Mouse (Mus musculus): ENCODE results near the gene N4bp1. TPM values are rescaled to one million over a fixed set of nuclear protein-coding genes. Genes with fewer than 3 reads are reported as not detected.

N4bp1 gene
- polyA plus RNA-seq, 1 experiment, result 13.2 TPM

GRCm38 (mm10) chr8:86922141-86922540, 37.1 kb upstream of the N4bp1 start:
- TF ChIP-seq CTCF (conservative IDR thresholded peaks at IDR 0.05; ENCODE audit: insufficient read depth, insufficient read length, low read depth, low read length), result no peak
- TF ChIP-seq POLR2A (IDR thresholded peaks at IDR 0.05; ENCODE audit: low read depth, low read length), result no peak
- no peak overlapping the region for H3K27ac ChIP-seq (ENCODE audit: insufficient read depth, low read depth, low read length)
- 56% methylated on average over 5 of the region's 5 CpGs for WGBS
- no peaks in the 10 kb centered on the region for H3K4me1 ChIP-seq (ENCODE audit: control insufficient read depth, insufficient read depth, low read length)
- H3K36me3 ChIP-seq (ENCODE audit: control insufficient read depth, insufficient read depth, low read length), result no peaks in the 10 kb centered on the region
- H3K4me3 ChIP-seq (ENCODE audit: insufficient read depth, low read depth, low read length), result no peak overlapping the region
- no peak for DNase-seq
- H3K27me3 ChIP-seq (replicated peaks; ENCODE audit: control insufficient read depth, insufficient read depth, low read length), result no peaks in the 10 kb centered on the region

GRCm38 (mm10) chr8:86920996-86921395, 35.9 kb upstream of the N4bp1 start:
- H3K27ac ChIP-seq (ENCODE audit: insufficient read depth, low read depth, low read length), result no peak overlapping the region
- no peak overlapping the region for H3K4me3 ChIP-seq (ENCODE audit: insufficient read depth, low read depth, low read length)
- TF ChIP-seq CTCF (conservative IDR thresholded peaks at IDR 0.05; ENCODE audit: insufficient read depth, insufficient read length, low read depth, low read length) (no peak), POLR2A (IDR thresholded peaks at IDR 0.05; ENCODE audit: low read depth, low read length) (no peak)
- H3K36me3 ChIP-seq (ENCODE audit: control insufficient read depth, insufficient read depth, low read length), result no peaks in the 10 kb centered on the region
- WGBS, result 77% methylated on average over 5 of the region's 5 CpGs
- no peaks in the 10 kb centered on the region for H3K27me3 ChIP-seq (replicated peaks; ENCODE audit: control insufficient read depth, insufficient read depth, low read length)
- no peaks in the 10 kb centered on the region for H3K4me1 ChIP-seq (ENCODE audit: control insufficient read depth, insufficient read depth, low read length)
- DNase-seq, result no peak

- Histone ChIP-seq H3K27ac (ENCODE audit: insufficient read depth, low read depth, low read length) (no peak overlapping the region), H3K4me1 (ENCODE audit: control insufficient read depth, insufficient read depth, low read length) (no peaks in the 10 kb centered on the region), H3K27me3 (replicated peaks; ENCODE audit: control insufficient read depth, insufficient read depth, low read length) (no peaks in the 10 kb centered on the region), H3K4me3 (ENCODE audit: insufficient read depth, low read depth, low read length) (no peak overlapping the region), H3K36me3 (ENCODE audit: control insufficient read depth, insufficient read depth, low read length) (no peaks in the 10 kb centered on the region)
- DNase-seq, result no peak
- WGBS, result 54% methylated on average over 7 of the region's 7 CpGs
- TF ChIP-seq POLR2A (IDR thresholded peaks at IDR 0.05; ENCODE audit: low read depth, low read length), result no peak
- no peak for TF ChIP-seq CTCF (conservative IDR thresholded peaks at IDR 0.05; ENCODE audit: insufficient read depth, insufficient read length, low read depth, low read length)
Observed at GRCm38 (mm10) chr8:86920455-86920854, 35.4 kb upstream of the N4bp1 start.

GRCm38 (mm10) chr8:86920024-86920423, 35.0 kb upstream of the N4bp1 start:
- no peaks in the 10 kb centered on the region for H3K27me3 ChIP-seq (replicated peaks; ENCODE audit: control insufficient read depth, insufficient read depth, low read length)
- H3K4me1 ChIP-seq (ENCODE audit: control insufficient read depth, insufficient read depth, low read length), result no peaks in the 10 kb centered on the region
- H3K27ac ChIP-seq (ENCODE audit: insufficient read depth, low read depth, low read length), result no peak overlapping the region
- H3K36me3 ChIP-seq (ENCODE audit: control insufficient read depth, insufficient read depth, low read length), result no peaks in the 10 kb centered on the region
- no peak overlapping the region for H3K4me3 ChIP-seq (ENCODE audit: insufficient read depth, low read depth, low read length)
- WGBS, result 73% methylated on average over 7 of the region's 7 CpGs
- TF ChIP-seq POLR2A (IDR thresholded peaks at IDR 0.05; ENCODE audit: low read depth, low read length), result no peak
- no peak for TF ChIP-seq CTCF (conservative IDR thresholded peaks at IDR 0.05; ENCODE audit: insufficient read depth, insufficient read length, low read depth, low read length)
- no peak for DNase-seq

- H3K27me3 ChIP-seq (replicated peaks; ENCODE audit: control insufficient read depth, insufficient read depth, low read length), result no peaks in the 10 kb centered on the region
- H3K27ac ChIP-seq (ENCODE audit: insufficient read depth, low read depth, low read length), result no peak overlapping the region
- H3K4me3 ChIP-seq (ENCODE audit: insufficient read depth, low read depth, low read length), result no peak overlapping the region
- H3K4me1 ChIP-seq (ENCODE audit: control insufficient read depth, insufficient read depth, low read length), result no peaks in the 10 kb centered on the region
- no peaks in the 10 kb centered on the region for H3K36me3 ChIP-seq (ENCODE audit: control insufficient read depth, insufficient read depth, low read length)
- 70% methylated on average over 4 of the region's 4 CpGs for WGBS
- no peak for TF ChIP-seq CTCF (conservative IDR thresholded peaks at IDR 0.05; ENCODE audit: insufficient read depth, insufficient read length, low read depth, low read length)
- no peak for TF ChIP-seq POLR2A (IDR thresholded peaks at IDR 0.05; ENCODE audit: low read depth, low read length)
- no peak for DNase-seq
Observed at GRCm38 (mm10) chr8:86919262-86919661, 34.2 kb upstream of the N4bp1 start.

- WGBS, result 86% methylated on average over 2 of the region's 2 CpGs
Observed at GRCm38 (mm10) chr8:86918093-86918492, 33.0 kb upstream of the N4bp1 start.

GRCm38 (mm10) chr8:86917689-86918088, 32.6 kb upstream of the N4bp1 start:
- no peaks in the 10 kb centered on the region for H3K36me3 ChIP-seq (ENCODE audit: control insufficient read depth, insufficient read depth, low read length)
- no peak overlapping the region for H3K4me3 ChIP-seq (ENCODE audit: insufficient read depth, low read depth, low read length)
- H3K27ac ChIP-seq (ENCODE audit: insufficient read depth, low read depth, low read length), result no peak overlapping the region
- WGBS, result 67% methylated on average over 2 of the region's 2 CpGs
- DNase-seq, result no peak
- H3K27me3 ChIP-seq (replicated peaks; ENCODE audit: control insufficient read depth, insufficient read depth, low read length), result no peaks in the 10 kb centered on the region
- TF ChIP-seq CTCF (conservative IDR thresholded peaks at IDR 0.05; ENCODE audit: insufficient read depth, insufficient read length, low read depth, low read length) (no peak), POLR2A (IDR thresholded peaks at IDR 0.05; ENCODE audit: low read depth, low read length) (no peak)
- no peaks in the 10 kb centered on the region for H3K4me1 ChIP-seq (ENCODE audit: control insufficient read depth, insufficient read depth, low read length)

More at GRCm38 (mm10) chr8:86918093-86918492, 33.0 kb upstream of the N4bp1 start:
- H3K27me3 ChIP-seq (replicated peaks; ENCODE audit: control insufficient read depth, insufficient read depth, low read length), result no peaks in the 10 kb centered on the region
- no peak for DNase-seq
- no peak overlapping the region for H3K4me3 ChIP-seq (ENCODE audit: insufficient read depth, low read depth, low read length)
- H3K27ac ChIP-seq (ENCODE audit: insufficient read depth, low read depth, low read length), result no peak overlapping the region
- TF ChIP-seq POLR2A (IDR thresholded peaks at IDR 0.05; ENCODE audit: low read depth, low read length) (no peak), CTCF (conservative IDR thresholded peaks at IDR 0.05; ENCODE audit: insufficient read depth, insufficient read length, low read depth, low read length) (no peak)
- H3K4me1 ChIP-seq (ENCODE audit: control insufficient read depth, insufficient read depth, low read length), result no peaks in the 10 kb centered on the region
- H3K36me3 ChIP-seq (ENCODE audit: control insufficient read depth, insufficient read depth, low read length), result no peaks in the 10 kb centered on the region

- TF ChIP-seq CTCF (conservative IDR thresholded peaks at IDR 0.05; ENCODE audit: insufficient read depth, insufficient read length, low read depth, low read length) (no peak), POLR2A (IDR thresholded peaks at IDR 0.05; ENCODE audit: low read depth, low read length) (no peak)
- WGBS, result 82% methylated on average over 4 of the region's 4 CpGs
- no peak overlapping the region for H3K4me3 ChIP-seq (ENCODE audit: insufficient read depth, low read depth, low read length)
Observed at GRCm38 (mm10) chr8:86916369-86916768, 31.3 kb upstream of the N4bp1 start.

More at GRCm38 (mm10) chr8:86916369-86916768, 31.3 kb upstream of the N4bp1 start:
- Histone ChIP-seq H3K27ac (ENCODE audit: insufficient read depth, low read depth, low read length) (no peak overlapping the region), H3K36me3 (ENCODE audit: control insufficient read depth, insufficient read depth, low read length) (no peaks in the 10 kb centered on the region), H3K27me3 (replicated peaks; ENCODE audit: control insufficient read depth, insufficient read depth, low read length) (no peaks in the 10 kb centered on the region), H3K4me1 (ENCODE audit: control insufficient read depth, insufficient read depth, low read length) (no peaks in the 10 kb centered on the region)
- no peak for DNase-seq
